Mouse (Mus musculus) forebrain, embryonic 16.5 days (tissue): ENCODE measurements around the gene Cnga1. TPM values are rescaled to one million over a fixed set of nuclear protein-coding genes. Genes with fewer than 3 reads are reported as not detected.

Source experiments
- ATAC-seq: fragments of 200-750 bp; cut with Nextera tagmentation; 2 replicates; pipeline ENCODE4 v1.8.0; 2017; ENCODE audit warnings: mild to moderate bottlenecking, moderate library complexity
- H3K27ac ChIP-seq: fragments of 300-500 bp; sonication (generic); 2 replicates; pipeline ENCODE4 v1.5.1; 2014; ENCODE audit warnings: low read length, control low read depth
- H3K27me3 ChIP-seq: fragments of 300-500 bp; sonication (generic); replicated peaks from 2 replicates; pipeline ENCODE4 v1.6.1; 2014; ENCODE audit warnings: low read length; ENCODE audit not compliant: control insufficient read depth, insufficient read depth
- H3K36me3 ChIP-seq: fragments of 300-500 bp; sonication (generic); 2 replicates; pipeline ENCODE4 v1.6.1; 2014; ENCODE audit not compliant: control insufficient read depth, insufficient read depth
- H3K4me1 ChIP-seq: fragments of 300-500 bp; sonication (generic); replicated peaks from 2 replicates; pipeline ENCODE4 v1.6.1; 2014; ENCODE audit warnings: low read length; ENCODE audit not compliant: control insufficient read depth, insufficient read depth
- H3K4me2 ChIP-seq: fragments of 300-500 bp; sonication (generic); 2 replicates; pipeline ENCODE4 v1.6.1; 2014; ENCODE audit warnings: mild to moderate bottlenecking, low read length, control low read depth
- H3K4me3 ChIP-seq: fragments of 300-500 bp; sonication (generic); replicated peaks from 2 replicates; pipeline ENCODE4 v1.5.1; 2014; ENCODE audit warnings: mild to moderate bottlenecking, low read length, control low read depth
- H3K9ac ChIP-seq: fragments of 300-500 bp; sonication (generic); replicated peaks from 2 replicates; pipeline ENCODE4 v1.6.1; 2014; ENCODE audit warnings: low read depth, low read length, control low read depth
- H3K9me3 ChIP-seq: fragments of 300-500 bp; sonication (generic); 2 replicates; pipeline ENCODE4 v1.6.1; 2016; ENCODE audit warnings: low read length; ENCODE audit not compliant: control insufficient read depth
- WGBS: fragments of 180-500 bp; shearing (Covaris S2); extraction: QIAGEN DNeasy Blood & Tissue Kit; methylation state at CpG from one replicate; pipeline ENCODE4 v1.1.7; 2014; 5-methylcytosine and 5-hydroxymethylcytosine counted together
- polyA plus RNA-seq: library from polyadenylated mRNA; unstranded; fragments of >200 nt; fragmentation: Nextera tagmentation; extraction: Ambion mirVana; gene quantifications from 2 replicates; pipeline ENCODE4 v1.2.1, GENCODE M21; 2015

Cnga1 gene
- polyA plus RNA-seq: not detected in 2 replicates

GRCm38 (mm10) chr5:72644175-72644574, at the start of gene Cnga1:
TSS of gene Cnga1 (minus strand) at chr5:72644275.
- no peak for ATAC-seq
- Histone ChIP-seq H3K4me2 (no peak within 1 kb of the TSS), H3K36me3 (no peaks in the 10 kb centered on the region), H3K9ac (no peak within 1 kb of the TSS), H3K9me3 (no peaks in the 10 kb centered on the region), H3K4me3 (no peak within 1 kb of the TSS), H3K27ac (no peak within 1 kb of the TSS), H3K4me1 (peaks cover 13% of the 10 kb centered on the region), H3K27me3 (peaks cover 18% of the 10 kb centered on the region)
- WGBS: 51% methylated on average over 1 of the region's 1 CpGs

GRCm38 (mm10) chr5:72690516-72690915, 46.4 kb upstream of the Cnga1 start:
- ATAC-seq: peak; percentile 86
- Histone ChIP-seq H3K4me2 (no peak overlapping the region), H3K4me3 (no peak overlapping the region), H3K9me3 (0 out of 2 replicates have a peak, but pooled peaks cover 2% of the 10 kb centered on the region), H3K27me3 (no peaks in the 10 kb centered on the region), H3K36me3 (no peaks in the 10 kb centered on the region), H3K9ac (no peak overlapping the region), H3K27ac (no peak overlapping the region), H3K4me1 (no peaks in the 10 kb centered on the region)
- 69% methylated on average over 5 of the region's 5 CpGs for WGBS

- WGBS: 61% methylated on average over 7 of the region's 7 CpGs
- Histone ChIP-seq H3K4me1 (no peaks in the 10 kb centered on the region), H3K9ac (no peak overlapping the region), H3K27ac (no peak overlapping the region), H3K4me2 (no peak overlapping the region), H3K9me3 (0 out of 2 replicates have a peak, but pooled peaks cover 2% of the 10 kb centered on the region), H3K27me3 (no peaks in the 10 kb centered on the region), H3K4me3 (no peak overlapping the region), H3K36me3 (no peaks in the 10 kb centered on the region)
- ATAC-seq: peak; percentile 56
Observed at GRCm38 (mm10) chr5:72689556-72689955, 45.5 kb upstream of the Cnga1 start.

DNA sequence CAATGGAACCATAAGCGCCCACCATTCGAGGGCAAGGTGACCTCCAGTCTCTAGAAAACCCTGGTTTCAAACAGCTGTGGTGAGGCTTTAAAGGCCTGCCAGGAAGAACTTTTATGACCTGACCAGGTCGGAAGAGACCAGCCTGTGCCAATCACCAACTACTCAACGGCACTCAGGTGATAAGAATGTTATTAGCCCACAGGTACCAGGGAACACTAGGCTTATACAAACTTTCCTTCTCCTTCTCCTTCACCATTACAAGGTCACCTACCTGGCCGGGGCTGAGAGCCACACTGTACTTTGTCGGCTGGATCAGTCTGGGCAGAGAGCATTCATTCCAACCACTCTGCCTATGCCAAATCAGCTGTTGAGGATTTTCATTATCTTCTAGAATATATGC, 37.4 kb upstream of the Cnga1 start:
- Histone ChIP-seq H3K4me3 (no peak overlapping the region), H3K9me3 (no peaks in the 10 kb centered on the region), H3K4me2 (no peak overlapping the region), H3K27me3 (no peaks in the 10 kb centered on the region), H3K27ac (no peak overlapping the region), H3K9ac (no peak overlapping the region), H3K4me1 (no peaks in the 10 kb centered on the region), H3K36me3 (no peaks in the 10 kb centered on the region)
- no peak for ATAC-seq
- 89% methylated on average over 6 of the region's 6 CpGs for WGBS

DNA sequence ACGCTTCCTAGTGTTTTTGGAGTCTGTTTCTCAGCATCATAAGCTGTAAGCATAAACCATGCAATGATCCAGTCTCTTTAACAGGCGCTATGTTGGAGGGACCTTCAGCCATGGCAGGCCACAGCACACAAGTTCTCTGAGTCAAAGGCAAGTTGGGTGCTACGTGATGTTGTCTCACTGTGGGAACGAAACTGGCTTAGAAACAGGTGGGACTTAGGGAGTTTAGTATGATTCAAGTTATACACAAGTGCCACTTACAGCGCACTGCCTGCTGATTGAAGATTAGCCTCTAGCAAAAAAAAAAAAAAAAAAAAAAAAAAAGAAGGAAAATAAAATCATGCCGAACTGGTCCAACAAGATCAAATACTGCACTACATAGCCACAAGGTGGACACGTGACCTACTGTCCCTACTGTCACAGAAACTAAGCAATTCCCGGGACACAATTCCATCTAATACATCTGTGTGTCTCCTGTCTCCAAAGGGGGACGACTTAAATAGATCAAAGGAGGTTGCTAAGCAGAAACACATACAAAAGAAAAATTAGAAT, 31.0 kb upstream of the Cnga1 start:
- no peak overlapping the region for H3K4me3 ChIP-seq
- no peak overlapping the region for H3K27ac ChIP-seq
- H3K4me1 ChIP-seq: peaks cover 6% of the 10 kb centered on the region; the same call in 1 of the 2 replicates
- H3K9ac ChIP-seq: no peak overlapping the region
- no peaks in the 10 kb centered on the region for H3K9me3 ChIP-seq
- no peak for ATAC-seq
- no peak overlapping the region for H3K4me2 ChIP-seq
- no peaks in the 10 kb centered on the region for H3K27me3 ChIP-seq
- 78% methylated on average over 9 of the region's 9 CpGs for WGBS
- no peaks in the 10 kb centered on the region for H3K36me3 ChIP-seq

DNA sequence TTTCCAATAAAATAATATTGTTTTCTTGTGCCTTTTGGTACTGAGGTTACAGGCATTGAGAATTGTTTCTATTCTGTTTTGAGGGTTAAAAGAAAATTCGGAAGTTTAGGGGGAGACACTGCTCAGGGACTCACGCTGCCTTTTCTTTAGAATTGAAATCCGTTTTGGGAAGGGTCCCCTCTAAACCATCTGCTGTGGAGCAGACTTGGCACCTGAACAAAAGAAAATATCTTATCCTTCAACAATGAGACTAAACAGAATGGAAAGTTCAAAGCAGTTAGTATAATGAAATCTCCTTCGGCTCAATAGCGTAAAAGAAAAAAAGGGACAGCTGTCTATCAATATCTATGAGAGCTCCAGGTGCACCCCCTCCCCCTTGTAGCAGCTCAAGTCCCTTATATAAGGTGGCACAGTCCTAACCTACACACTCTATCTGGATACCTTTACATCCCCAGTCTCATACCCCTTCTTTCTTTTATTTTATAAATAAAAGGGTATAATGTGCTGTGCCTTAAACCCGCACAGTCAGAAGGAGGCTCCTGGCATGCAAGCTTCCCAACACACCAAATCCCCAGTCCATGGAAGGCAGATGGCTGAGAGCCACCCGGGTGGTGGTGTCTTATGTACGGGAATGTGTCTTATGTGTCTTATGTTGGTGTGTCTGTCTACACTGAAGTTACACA, 27.1 kb upstream of the Cnga1 start:
- Histone ChIP-seq H3K4me1 (peaks cover 6% of the 10 kb centered on the region; the same call in 1 of the 2 replicates), H3K36me3 (no peaks in the 10 kb centered on the region), H3K4me3 (no peak overlapping the region), H3K27me3 (no peaks in the 10 kb centered on the region), H3K9me3 (no peaks in the 10 kb centered on the region), H3K9ac (no peak overlapping the region), H3K4me2 (no peak overlapping the region), H3K27ac (no peak overlapping the region)
- peak; percentile 62 for ATAC-seq
- WGBS: 24% methylated on average over 8 of the region's 8 CpGs

GRCm38 (mm10) chr5:72668351-72668750, 24.3 kb upstream of the Cnga1 start:
- H3K27me3 ChIP-seq: no peaks in the 10 kb centered on the region
- H3K36me3 ChIP-seq: no peaks in the 10 kb centered on the region
- no peak overlapping the region for H3K4me2 ChIP-seq
- WGBS: 82% methylated on average over 9 of the region's 9 CpGs
- no peaks in the 10 kb centered on the region for H3K9me3 ChIP-seq
- no peak for ATAC-seq
- no peak overlapping the region for H3K27ac ChIP-seq
- H3K4me3 ChIP-seq: no peak overlapping the region
- H3K4me1 ChIP-seq: peaks cover 6% of the 10 kb centered on the region; the same call in 1 of the 2 replicates
- no peak overlapping the region for H3K9ac ChIP-seq

GRCm38 (mm10) chr5:72666428-72666827, 22.4 kb upstream of the Cnga1 start:
- H3K27ac ChIP-seq: no peak overlapping the region
- no peaks in the 10 kb centered on the region for H3K9me3 ChIP-seq
- H3K4me2 ChIP-seq: no peak overlapping the region
- no peak overlapping the region for H3K4me3 ChIP-seq
- ATAC-seq: peak; percentile 53; the same call in 1 of the 2 replicates
- WGBS: 69% methylated on average over 7 of the region's 7 CpGs
- no peak overlapping the region for H3K9ac ChIP-seq
- no peaks in the 10 kb centered on the region for H3K27me3 ChIP-seq
- H3K4me1 ChIP-seq: peaks cover 6% of the 10 kb centered on the region; the same call in 1 of the 2 replicates
- no peaks in the 10 kb centered on the region for H3K36me3 ChIP-seq

GRCm38 (mm10) chr5:72665281-72665680, 21.2 kb upstream of the Cnga1 start:
- Histone ChIP-seq H3K4me2 (no peak overlapping the region), H3K36me3 (no peaks in the 10 kb centered on the region), H3K27me3 (no peaks in the 10 kb centered on the region; the same call in 1 of the 2 replicates), H3K9me3 (no peaks in the 10 kb centered on the region), H3K9ac (no peak overlapping the region), H3K4me3 (no peak overlapping the region), H3K4me1 (no peaks in the 10 kb centered on the region), H3K27ac (no peak overlapping the region)
- no peak for ATAC-seq
- whole genome bisulfite sequencing: 38% methylated on average over 5 of the region's 5 CpGs
